Mouse (Mus musculus) kidney, embryonic 16.5 days (tissue): Measurements from ENCODE around the gene Krt6a. TPM values are rescaled to one million over a fixed set of nuclear protein-coding genes. Genes with fewer than 3 reads are reported as not detected.
"Not testable (repeated sequence)": the region's sequence is repeated elsewhere in the genome, so short reads cannot be mapped to it uniquely, and the experiment has no call there.

Experiments
- ATAC-seq: fragments of 200-750 bp; cut with Nextera tagmentation; 2 replicates; pipeline ENCODE4 v1.8.0; 2017; ENCODE audit warnings: moderate TSS enrichment; ENCODE audit not compliant: low FRiP score, low TSS enrichment
- H3K27ac ChIP-seq: fragments of 300-500 bp; sonication (generic); 2 replicates; pipeline ENCODE4 v1.5.1; 2014; ENCODE audit warnings: low read length
- H3K27me3 ChIP-seq: fragments of 300-500 bp; sonication (generic); 2 replicates; pipeline ENCODE4 v1.6.1; 2014; ENCODE audit warnings: low read length, control low read depth, mixed read lengths; ENCODE audit not compliant: insufficient read depth
- H3K36me3 ChIP-seq: fragments of 300-500 bp; sonication (generic); 2 replicates; pipeline ENCODE4 v1.6.1; 2014; ENCODE audit warnings: low read length, control low read depth, mixed read lengths; ENCODE audit not compliant: insufficient read depth
- H3K4me1 ChIP-seq: fragments of 300-500 bp; sonication (generic); 2 replicates; pipeline ENCODE4 v1.6.1; 2014; ENCODE audit warnings: low read length, control low read depth, mixed read lengths; ENCODE audit not compliant: insufficient read depth
- H3K4me2 ChIP-seq: fragments of 300-500 bp; sonication (generic); replicated peaks from 2 replicates; pipeline ENCODE4 v1.6.1; 2014; ENCODE audit warnings: low read depth, low read length
- H3K4me3 ChIP-seq: fragments of 300-500 bp; sonication (generic); 2 replicates; pipeline ENCODE4 v1.5.1; 2014; ENCODE audit warnings: mild to moderate bottlenecking, low read length
- H3K9ac ChIP-seq: fragments of 300-500 bp; sonication (generic); replicated peaks from 2 replicates; pipeline ENCODE4 v1.6.1; 2014; ENCODE audit warnings: low read length
- H3K9me3 ChIP-seq: fragments of 300-500 bp; sonication (generic); 2 replicates; pipeline ENCODE4 v1.6.1; 2016; ENCODE audit warnings: low read length, control low read depth
- WGBS: fragments of 180-500 bp; shearing (Covaris S2); extraction: QIAGEN DNeasy Blood & Tissue Kit; methylation state at CpG from one replicate; pipeline ENCODE4 v1.1.7; 2014; 5-methylcytosine and 5-hydroxymethylcytosine counted together
- polyA plus RNA-seq: library from polyadenylated mRNA; unstranded; fragments of >200 nt; fragmentation: Nextera tagmentation; extraction: Ambion mirVana; gene quantifications from 2 replicates; pipeline ENCODE4 v1.2.1, GENCODE M21; 2015

The Krt6a gene
- polyA plus RNA-seq, 1 experiment from 2014 or later = 0.49 TPM

DNA sequence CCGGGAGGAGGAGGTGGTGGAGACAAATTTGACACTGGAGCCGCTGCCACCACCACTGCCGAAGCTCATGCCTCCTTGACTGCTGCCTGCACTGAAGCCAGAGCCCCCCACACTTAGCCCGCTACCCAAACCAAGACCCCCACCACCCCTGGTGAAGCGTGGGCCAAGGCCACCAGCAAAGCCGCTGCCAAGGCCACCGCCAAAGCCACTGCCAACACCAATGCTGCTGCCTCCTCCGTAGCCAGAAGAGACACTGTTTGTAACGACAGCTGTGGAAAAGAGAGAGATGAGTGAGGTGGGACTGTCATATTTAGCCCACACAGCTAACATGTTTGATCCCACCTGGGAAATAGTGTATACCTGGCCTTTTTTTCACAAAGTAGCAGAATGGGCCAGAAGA is 13.3 kb upstream of the Krt6a start:
- H3K4me3 ChIP-seq = no peak overlapping the region
- no peak overlapping the region for H3K4me2 ChIP-seq
- no peak for ATAC-seq
- H3K4me1 ChIP-seq = no peaks in the 10 kb centered on the region
- no peaks in the 10 kb centered on the region for H3K36me3 ChIP-seq
- no peak overlapping the region for H3K27ac ChIP-seq
- H3K9me3 ChIP-seq = no peaks in the 10 kb centered on the region
- H3K27me3 ChIP-seq = no peaks in the 10 kb centered on the region; the same call in 1 of the 2 replicates
- 84% methylated on average over 9 of the region's 9 CpGs for WGBS
- no peak overlapping the region for H3K9ac ChIP-seq

DNA sequence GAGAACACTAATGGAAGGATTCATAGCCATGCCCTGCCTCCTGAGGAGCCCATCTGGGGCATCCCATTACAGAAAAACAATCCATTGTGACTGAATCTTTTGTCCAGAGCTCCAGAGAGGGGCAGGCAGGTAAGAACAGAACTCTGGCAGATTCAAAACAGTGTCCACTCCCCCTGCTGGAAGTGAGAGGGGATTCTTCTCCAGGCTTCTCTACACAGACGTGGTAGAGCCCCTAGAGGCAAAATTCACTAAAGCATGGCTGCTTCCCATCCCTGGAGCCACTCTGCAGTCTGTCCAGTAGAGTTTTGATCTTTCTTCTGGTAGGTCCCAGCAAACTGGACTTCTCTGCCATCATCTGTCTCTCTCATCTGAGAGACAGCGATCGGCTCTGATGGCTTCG is 10.0 kb upstream of the Krt6a start:
- Histone ChIP-seq H3K4me3 (no peak overlapping the region), H3K27ac (no peak overlapping the region), H3K9ac (no peak overlapping the region), H3K27me3 (no peaks in the 10 kb centered on the region; the same call in 1 of the 2 replicates), H3K4me1 (no peaks in the 10 kb centered on the region), H3K9me3 (no peaks in the 10 kb centered on the region), H3K4me2 (no peak overlapping the region), H3K36me3 (no peaks in the 10 kb centered on the region)
- WGBS = 66% methylated on average over 4 of the region's 4 CpGs
- ATAC-seq = no peak

DNA sequence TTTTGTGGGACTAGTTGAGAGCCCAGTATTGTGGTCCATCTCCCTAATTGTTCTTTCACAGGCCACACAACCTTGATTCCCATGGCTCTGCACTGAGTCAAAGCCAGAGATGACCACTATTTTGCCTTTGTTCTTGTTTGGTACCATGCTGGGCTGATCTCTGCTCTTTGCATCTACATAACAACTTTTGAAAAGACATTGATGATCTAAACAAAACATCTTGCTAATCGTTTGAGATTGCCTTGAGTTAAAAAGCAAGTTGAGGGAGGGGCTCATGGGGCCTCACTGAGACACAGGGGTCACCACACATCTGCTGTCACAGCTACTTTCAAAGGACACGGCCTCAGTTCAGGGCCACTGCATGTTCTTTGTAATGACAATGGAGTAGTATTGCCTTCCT is 8.3 kb upstream of the Krt6a start:
- no peak for ATAC-seq
- WGBS = 19% methylated on average over 2 of the region's 2 CpGs
- no peaks in the 10 kb centered on the region for H3K36me3 ChIP-seq

DNA sequence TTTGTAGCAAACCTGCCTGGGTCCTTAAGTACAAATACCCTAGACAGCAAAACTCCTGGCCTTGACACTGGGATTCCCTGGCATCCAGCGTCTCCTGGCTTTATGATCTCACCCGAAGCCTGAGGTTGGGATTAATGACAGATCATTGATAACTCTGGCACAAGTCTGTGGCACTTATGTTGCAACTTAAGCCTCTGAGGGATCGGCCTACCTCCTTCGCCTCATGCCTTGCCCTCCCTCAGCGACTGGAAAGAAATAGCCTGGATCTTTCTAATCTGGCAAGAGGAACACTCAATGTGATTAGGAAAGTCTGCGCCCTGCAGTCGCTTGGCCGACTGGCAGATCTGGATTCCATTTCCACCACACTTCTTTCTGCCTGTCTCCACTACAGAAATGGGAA is 5.8 kb upstream of the Krt6a start:
- no peaks in the 10 kb centered on the region for H3K36me3 ChIP-seq
- no peaks in the 10 kb centered on the region for H3K9me3 ChIP-seq
- H3K4me3 ChIP-seq = no peak overlapping the region
- H3K9ac ChIP-seq = no peak overlapping the region
- no peak overlapping the region for H3K27ac ChIP-seq
- H3K4me1 ChIP-seq = no peaks in the 10 kb centered on the region
- no peak for ATAC-seq
- no peaks in the 10 kb centered on the region for H3K27me3 ChIP-seq
- WGBS = 74% methylated on average over 8 of the region's 8 CpGs
- H3K4me2 ChIP-seq = no peak overlapping the region

More for the DNA sequence above, 8.3 kb upstream of the Krt6a start:
- no peak overlapping the region for H3K4me2 ChIP-seq
- H3K9me3 ChIP-seq = no peaks in the 10 kb centered on the region
- no peaks in the 10 kb centered on the region for H3K4me1 ChIP-seq
- no peak overlapping the region for H3K27ac ChIP-seq
- H3K9ac ChIP-seq = no peak overlapping the region
- no peak overlapping the region for H3K4me3 ChIP-seq
- no peaks in the 10 kb centered on the region; the same call in 1 of the 2 replicates for H3K27me3 ChIP-seq

DNA sequence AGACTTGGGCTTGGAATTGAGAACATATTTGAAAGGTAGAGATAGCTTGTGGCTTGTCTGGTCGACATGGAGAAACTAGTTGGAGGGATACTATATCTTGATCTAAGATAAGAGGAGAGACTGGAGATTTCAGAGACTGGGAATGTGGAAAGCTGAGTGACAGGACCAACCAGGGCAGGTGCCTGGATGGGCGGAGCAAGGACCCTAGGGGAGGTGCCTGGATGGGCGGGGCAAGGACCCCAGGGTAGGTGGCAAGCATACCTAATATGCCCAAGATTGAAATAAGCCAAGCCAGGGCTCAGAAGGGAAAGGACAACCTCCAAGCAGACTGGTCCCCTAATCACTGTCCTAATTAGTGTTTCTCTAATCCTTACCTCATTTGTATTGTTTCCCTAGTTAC is 5.1 kb upstream of the Krt6a start:
- 59% methylated on average over 3 of the region's 3 CpGs for WGBS
- no peak overlapping the region for H3K27ac ChIP-seq
- H3K36me3 ChIP-seq = no peaks in the 10 kb centered on the region
- ATAC-seq = no peak
- H3K4me3 ChIP-seq = no peak overlapping the region
- H3K4me1 ChIP-seq = no peaks in the 10 kb centered on the region
- no peak overlapping the region for H3K4me2 ChIP-seq
- no peaks in the 10 kb centered on the region for H3K27me3 ChIP-seq
- no peaks in the 10 kb centered on the region for H3K9me3 ChIP-seq
- no peak overlapping the region for H3K9ac ChIP-seq

DNA sequence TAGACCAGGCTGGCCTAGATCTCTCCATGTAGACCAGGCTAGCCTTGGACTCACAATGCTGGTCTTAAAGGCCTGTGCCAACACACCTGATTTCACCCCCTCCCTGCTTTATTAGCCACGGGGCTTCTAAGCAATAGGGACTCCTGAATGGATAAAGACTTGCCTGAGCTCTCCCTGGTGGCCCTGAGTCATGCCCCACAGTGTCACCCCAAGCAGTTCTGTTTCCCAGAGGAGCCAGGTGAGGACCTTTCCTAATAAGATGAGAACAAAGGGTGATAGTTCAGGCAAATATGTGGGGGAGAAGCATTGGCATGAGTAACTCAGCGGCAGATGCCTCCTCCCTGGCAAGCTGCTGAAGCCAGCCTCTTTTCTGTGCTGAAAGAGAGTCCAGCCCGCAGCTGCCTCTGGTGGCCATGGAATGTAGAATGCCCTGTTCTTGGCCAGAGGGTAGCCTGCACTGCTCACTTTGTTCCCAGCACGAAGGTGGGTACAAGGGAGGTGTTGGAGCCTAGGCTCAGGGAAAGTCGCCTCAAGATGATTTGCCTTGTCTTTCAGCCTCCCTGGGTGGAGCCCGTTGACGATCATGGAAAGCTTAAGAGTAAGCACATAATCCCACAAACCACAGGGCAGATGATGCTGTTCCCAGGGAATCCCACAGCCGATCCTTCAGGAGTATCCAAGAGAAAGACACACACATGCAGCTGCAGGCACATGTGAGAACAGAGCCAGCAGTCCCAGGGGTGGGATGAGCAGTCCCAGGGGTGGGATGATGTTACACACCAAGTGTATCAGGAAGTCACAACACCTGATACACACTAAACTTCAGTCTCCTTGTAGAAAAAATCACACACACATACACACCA is 3.5 kb upstream of the Krt6a start:
- no peak overlapping the region for H3K27ac ChIP-seq
- ATAC-seq = no peak
- no peaks in the 10 kb centered on the region for H3K9me3 ChIP-seq
- no peak overlapping the region for H3K4me2 ChIP-seq
- WGBS = 70% methylated on average over 8 of the region's 8 CpGs
- no peaks in the 10 kb centered on the region for H3K36me3 ChIP-seq
- H3K9ac ChIP-seq = no peak overlapping the region
- no peak overlapping the region for H3K4me3 ChIP-seq
- H3K4me1 ChIP-seq = no peaks in the 10 kb centered on the region
- no peaks in the 10 kb centered on the region for H3K27me3 ChIP-seq

DNA sequence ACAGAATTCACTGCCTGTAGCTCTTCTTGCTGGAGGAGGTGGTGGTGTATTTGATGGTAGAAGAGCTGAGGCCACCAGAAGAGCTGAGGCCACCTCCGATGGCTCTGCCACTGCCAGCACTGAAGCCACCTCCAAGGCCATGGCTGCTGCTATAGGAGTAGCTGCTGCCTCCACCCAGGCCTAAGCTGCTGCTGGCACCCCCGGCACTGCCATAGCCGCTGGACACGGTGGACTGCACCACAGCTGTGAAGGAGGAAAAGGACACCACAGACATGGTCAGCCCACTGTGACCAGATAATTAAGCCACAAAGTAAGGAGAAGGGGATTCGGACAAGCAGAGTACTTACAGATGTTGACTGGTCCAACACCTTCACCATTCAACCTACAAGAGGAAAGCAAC is 3.6 kb downstream of the Krt6a start:
- 52% methylated on average over 5 of the region's 5 CpGs for WGBS
- not testable (repeated sequence) for H3K4me1 ChIP-seq, H3K27me3 ChIP-seq, H3K4me2 ChIP-seq, H3K9me3 ChIP-seq, H3K27ac ChIP-seq, H3K4me3 ChIP-seq, H3K9ac ChIP-seq, H3K36me3 ChIP-seq
- peak; percentile 51; the same call in 1 of the 2 replicates for ATAC-seq

DNA sequence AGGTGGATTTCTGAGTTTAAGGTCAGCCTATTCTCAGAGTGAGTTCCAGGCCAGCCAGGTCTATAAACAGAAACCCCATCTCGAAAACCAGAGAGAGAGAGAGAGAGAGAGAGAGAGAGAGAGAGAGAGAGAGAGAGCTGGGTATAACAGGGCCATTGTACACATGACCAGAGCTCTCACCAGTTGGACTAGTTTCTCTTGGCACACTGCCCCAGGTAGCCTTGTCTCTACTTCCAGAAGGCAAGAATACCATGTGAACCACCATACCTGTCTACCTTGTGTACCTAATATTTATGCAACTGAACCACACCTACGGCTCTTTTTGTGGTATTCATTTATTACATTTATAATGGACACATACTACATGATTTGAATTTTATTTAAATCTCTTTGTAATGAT is 5.9 kb downstream of the Krt6a start:
- no peaks in the 10 kb centered on the region for H3K4me1 ChIP-seq
- no peaks in the 10 kb centered on the region for H3K9me3 ChIP-seq
- no peak overlapping the region for H3K9ac ChIP-seq
- H3K4me2 ChIP-seq = no peak overlapping the region
- ATAC-seq = no peak
- H3K27ac ChIP-seq = no peak overlapping the region
- no peak overlapping the region for H3K4me3 ChIP-seq
- no peaks in the 10 kb centered on the region for H3K36me3 ChIP-seq
- WGBS = 60% methylated on average over 2 of the region's 2 CpGs
- H3K27me3 ChIP-seq = no peaks in the 10 kb centered on the region

DNA sequence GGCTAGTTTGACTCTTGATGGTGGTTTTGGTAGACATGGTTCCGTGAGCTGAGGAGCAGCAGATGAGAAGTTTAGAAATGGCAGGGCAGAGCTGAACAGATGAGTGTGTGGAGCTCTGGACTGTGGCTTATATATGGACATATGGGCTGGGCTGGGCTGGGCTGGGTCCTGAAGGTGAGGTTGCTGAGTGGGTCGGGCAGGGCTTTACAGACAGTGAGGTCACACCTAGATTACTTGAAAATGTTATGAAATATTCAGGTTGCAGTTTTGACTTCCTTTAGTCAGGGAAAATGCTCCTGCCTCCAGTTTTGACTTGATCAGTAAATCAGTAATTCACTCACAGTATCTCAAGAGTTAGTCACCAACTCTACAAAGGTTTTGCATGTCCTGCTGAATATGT is 13.9 kb downstream of the Krt6a start, which contains the start of gene Krt6b:
TSS of gene Krt6b (minus strand) at position 101 of the 400 bp plus-strand sequence.
- Histone ChIP-seq H3K27me3 (no peaks in the 10 kb centered on the region), H3K27ac (no peak within 1 kb of the TSS), H3K9me3 (no peaks in the 10 kb centered on the region), H3K4me3 (no peak within 1 kb of the TSS), H3K9ac (no peak within 1 kb of the TSS), H3K36me3 (no peaks in the 10 kb centered on the region), H3K4me2 (no peak within 1 kb of the TSS), H3K4me1 (no peaks in the 10 kb centered on the region)
- 95% methylated on average over 2 of the region's 2 CpGs for WGBS
- ATAC-seq = no peak

DNA sequence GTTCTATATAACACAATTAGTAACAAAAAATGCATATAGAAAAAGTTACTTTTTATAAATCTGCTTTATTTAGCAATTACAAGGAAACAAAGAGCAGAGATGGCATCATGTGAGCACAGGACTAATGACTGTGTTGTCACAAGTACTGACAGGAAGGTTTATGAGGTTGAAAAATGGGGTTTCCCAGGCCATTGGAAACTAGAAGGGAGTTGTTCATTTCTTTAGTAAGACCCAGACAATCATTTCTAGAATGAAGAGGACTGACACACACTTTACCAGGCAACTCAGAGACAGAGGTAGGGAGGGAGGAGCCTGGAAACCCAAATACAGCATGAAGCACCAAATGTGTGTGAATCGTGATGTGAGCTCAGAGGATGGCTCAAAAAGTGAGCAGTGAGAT is 18.1 kb downstream of the Krt6a start:
- H3K4me2 ChIP-seq = no peak overlapping the region
- no peaks in the 10 kb centered on the region for H3K36me3 ChIP-seq
- WGBS = 65% methylated on average over 1 of the region's 1 CpGs
- no peaks in the 10 kb centered on the region for H3K9me3 ChIP-seq
- no peaks in the 10 kb centered on the region for H3K4me1 ChIP-seq
- no peak overlapping the region for H3K27ac ChIP-seq
- ATAC-seq = no peak
- no peak overlapping the region for H3K9ac ChIP-seq
- no peak overlapping the region for H3K4me3 ChIP-seq
- no peaks in the 10 kb centered on the region for H3K27me3 ChIP-seq
